Mouse (Mus musculus) layer of hippocampus, adult 2 months (tissue): ENCODE results near the gene Cflar. TPM values are rescaled to one million over a fixed set of nuclear protein-coding genes. Genes with fewer than 3 reads are reported as not detected.
"Not testable (repeated sequence)": the region's sequence is repeated elsewhere in the genome, so short reads cannot be mapped to it uniquely, and the experiment has no call there.

Source experiments
- DNase-seq, 2 experiments: peaks; one replicate each; pipeline ENCODE4 v3.0.0; 2022; ENCODE audit warnings: low spot score in 2 of 2
- H3K27ac ChIP-seq: fragments of 200-600 bp; 2 replicates; pipeline ENCODE4 v1.8.1; 2022
- H3K4me3 ChIP-seq: fragments of 200-600 bp; 2 replicates; pipeline ENCODE4 v1.8.1; 2022; ENCODE audit warnings: mild to moderate bottlenecking
- CTCF ChIP-seq: fragments of 200-600 bp; conservative IDR thresholded peaks from 2 replicates; pipeline ENCODE4 v1.8.1; 2022; ENCODE audit warnings: antibody characterized with exemption, mild to moderate bottlenecking, moderate library complexity
- total RNA-seq, 2 experiments: library from RNA; stranded (reverse); gene quantifications; 2 replicates each; pipeline ENCODE4 v1.2.3; 2021

The Cflar gene
- total RNA-seq, 2 experiments from 2014 or later: 32.9 to 35.2 TPM

GRCm38 (mm10) chr1:58693696-58694095, 17.6 kb upstream of the Cflar start:
- no peak overlapping the region for H3K27ac ChIP-seq
- no peak for TF ChIP-seq CTCF
- no peak for DNase-seq
- H3K4me3 ChIP-seq: no peak overlapping the region

- DNase-seq, H3K27ac ChIP-seq, H3K4me3 ChIP-seq: not testable (repeated sequence)
These were observed 15.5 kb upstream of the Cflar start, which contains the start of gene Als2cr12 for GRCm38 (mm10) chr1:58695810-58696209. Gene Als2cr12, minus strand, starts transcription at chr1:58695989.

GRCm38 (mm10) chr1:58697607-58698006, 13.7 kb upstream of the Cflar start:
- H3K27ac ChIP-seq, H3K4me3 ChIP-seq: not testable (repeated sequence)
- DNase-seq: peak; percentile 43 to 66
- peak; percentile 73 for TF ChIP-seq CTCF

- Histone ChIP-seq H3K4me3 (no peak overlapping the region), H3K27ac (no peak overlapping the region)
- no peak for TF ChIP-seq CTCF
- DNase-seq: no peak
These were observed 12.5 kb upstream of the Cflar start for GRCm38 (mm10) chr1:58698781-58699180.

- no peak for TF ChIP-seq CTCF
- DNase-seq: no peak
These were observed 11.3 kb upstream of the Cflar start for GRCm38 (mm10) chr1:58699988-58700387.

GRCm38 (mm10) chr1:58700580-58701162, 10.6 kb upstream of the Cflar start:
- not testable (repeated sequence) for DNase-seq, H3K4me3 ChIP-seq, H3K27ac ChIP-seq

More at GRCm38 (mm10) chr1:58699988-58700387, 11.3 kb upstream of the Cflar start:
- no peak overlapping the region for H3K27ac ChIP-seq
- no peak overlapping the region for H3K4me3 ChIP-seq

- DNase-seq, H3K27ac ChIP-seq, H3K4me3 ChIP-seq: not testable (repeated sequence)
- TF ChIP-seq CTCF: peak; percentile 46
These were observed 1.3 kb upstream of the Cflar start for GRCm38 (mm10) chr1:58710043-58710442.

GRCm38 (mm10) chr1:58710711-58711364, 470 bp upstream of the Cflar start:
- 0 out of 2 replicates have a peak, but pooled peaks have one; percentile 6 for TF ChIP-seq CTCF
- DNase-seq: no peak
- H3K4me3 ChIP-seq: peak overlapping the region; percentile 85

GRCm38 (mm10) chr1:58712076-58713061, 1.1 kb downstream of the Cflar start:
- Histone ChIP-seq H3K4me3 (peak overlapping the region; percentile 85), H3K27ac (peak overlapping the region; percentile 98)
- no peak for DNase-seq
- no peak for TF ChIP-seq CTCF

More at GRCm38 (mm10) chr1:58710711-58711364, 470 bp upstream of the Cflar start:
- H3K27ac ChIP-seq: peak overlapping the region; percentile 98

- Histone ChIP-seq H3K27ac (peak overlapping the region; percentile 98), H3K4me3 (peak overlapping the region; percentile 85)
- peak; percentile 53 for TF ChIP-seq CTCF
- DNase-seq: peak; percentile 31 to 33
These were observed 2.0 kb downstream of the Cflar start for GRCm38 (mm10) chr1:58713081-58713892.

GRCm38 (mm10) chr1:58713893-58714231, 2.6 kb downstream of the Cflar start:
- H3K4me3 ChIP-seq: peak overlapping the region; percentile 85
- DNase-seq: no peak
- no peak for TF ChIP-seq CTCF
- H3K27ac ChIP-seq: peak overlapping the region; percentile 98

- DNase-seq: no peak
- H3K4me3 ChIP-seq: peak overlapping the region; percentile 85
- TF ChIP-seq CTCF: no peak
- H3K27ac ChIP-seq: peak overlapping the region; percentile 98
These were observed 3.1 kb downstream of the Cflar start for GRCm38 (mm10) chr1:58714361-58714760.
